Mouse (Mus musculus) bone marrow macrophage, adult 2 months (primary cell): ENCODE measurements around the gene Cyyr1.

Source experiments
- CTCF ChIP-seq: IDR thresholded peaks from 2 replicates; pipeline ENCODE4 v1.5.1; 2012; ENCODE audit warnings: low read depth, mild to moderate bottlenecking, low read length, moderate library complexity
- POLR2A ChIP-seq: IDR thresholded peaks from 2 replicates; pipeline ENCODE4 v1.6.1; 2012; ENCODE audit warnings: mild to moderate bottlenecking, low read depth, low read length, borderline replicate concordance

GRCm38 (mm10) chr16:85435427-85435826 is 117.8 kb downstream of the Cyyr1 start:
- TF ChIP-seq CTCF (0 out of 2 replicates have a peak, but pooled peaks have one; percentile 18), POLR2A (no peak)
